Mouse (Mus musculus) liver, embryonic 15.5 days (tissue): ENCODE data around the gene Pcare. TPM values are rescaled to one million over a fixed set of nuclear protein-coding genes. Genes with fewer than 3 reads are reported as not detected.

ENCODE experiments used
- ATAC-seq: fragments of 200-750 bp; cut with Nextera tagmentation; 2 replicates; pipeline ENCODE4 v1.8.0; 2017; ENCODE audit warnings: moderate number of reproducible peaks, mild to moderate bottlenecking, moderate library complexity; ENCODE audit not compliant: insufficient read depth
- H3K27ac ChIP-seq: fragments of 300-500 bp; sonication (generic); replicated peaks from 2 replicates; pipeline ENCODE4 v1.5.1; 2015; ENCODE audit warnings: mild to moderate bottlenecking, inconsistent platforms
- H3K27me3 ChIP-seq: fragments of 300-500 bp; sonication (generic); 2 replicates; pipeline ENCODE4 v1.6.1; 2015; ENCODE audit warnings: mild to moderate bottlenecking, inconsistent platforms
- H3K36me3 ChIP-seq: fragments of 300-500 bp; sonication (generic); replicated peaks from 2 replicates; pipeline ENCODE4 v1.6.1; 2015; ENCODE audit warnings: moderate library complexity, mild to moderate bottlenecking, inconsistent platforms
- H3K4me1 ChIP-seq: fragments of 300-500 bp; sonication (generic); replicated peaks from 2 replicates; pipeline ENCODE4 v1.6.1; 2015; ENCODE audit warnings: inconsistent platforms
- H3K4me2 ChIP-seq: fragments of 300-500 bp; sonication (generic); 2 replicates; pipeline ENCODE4 v1.6.1; 2015; ENCODE audit warnings: moderate library complexity, mild to moderate bottlenecking, inconsistent platforms
- H3K4me3 ChIP-seq: fragments of 300-500 bp; sonication (generic); replicated peaks from 2 replicates; pipeline ENCODE4 v1.5.1; 2015; ENCODE audit warnings: mild to moderate bottlenecking, inconsistent platforms
- H3K9ac ChIP-seq: fragments of 300-500 bp; sonication (generic); 2 replicates; pipeline ENCODE4 v1.6.1; 2015; ENCODE audit warnings: moderate library complexity, mild to moderate bottlenecking, inconsistent platforms
- H3K9me3 ChIP-seq: fragments of 300-500 bp; sonication (generic); replicated peaks from 2 replicates; pipeline ENCODE4 v1.6.1; 2016; ENCODE audit warnings: inconsistent platforms
- WGBS: fragments of 180-500 bp; shearing (Covaris S2); methylation state at CpG from one replicate; pipeline ENCODE4 v1.1.7; 2015; ENCODE audit warnings: mixed read lengths; ENCODE audit not compliant: insufficient replicate concordance; 5-methylcytosine and 5-hydroxymethylcytosine counted together
- polyA plus RNA-seq: library from polyadenylated mRNA; unstranded; fragments of >200 nt; fragmentation: Nextera tagmentation; extraction: Ambion mirVana; gene quantifications from 2 replicates; pipeline ENCODE4 v1.2.1, GENCODE M21; 2015

Pcare gene
- polyA plus RNA-seq, 1 experiment from 2014 or later = not detected

- no peak overlapping the region for H3K27ac ChIP-seq
- H3K9me3 ChIP-seq = no peaks in the 10 kb centered on the region
- no peaks in the 10 kb centered on the region for H3K36me3 ChIP-seq
- H3K4me1 ChIP-seq = no peaks in the 10 kb centered on the region
- no peaks in the 10 kb centered on the region; the same call in 1 of the 2 replicates for H3K27me3 ChIP-seq
- H3K4me2 ChIP-seq = no peak overlapping the region
- no peak overlapping the region for H3K4me3 ChIP-seq
- no peak overlapping the region for H3K9ac ChIP-seq
- WGBS = 71% methylated on average over 5 of the region's 5 CpGs
- no peak for ATAC-seq
These were observed 56.3 kb downstream of the Pcare start for GRCm38 (mm10) chr17:71696396-71696795.

DNA sequence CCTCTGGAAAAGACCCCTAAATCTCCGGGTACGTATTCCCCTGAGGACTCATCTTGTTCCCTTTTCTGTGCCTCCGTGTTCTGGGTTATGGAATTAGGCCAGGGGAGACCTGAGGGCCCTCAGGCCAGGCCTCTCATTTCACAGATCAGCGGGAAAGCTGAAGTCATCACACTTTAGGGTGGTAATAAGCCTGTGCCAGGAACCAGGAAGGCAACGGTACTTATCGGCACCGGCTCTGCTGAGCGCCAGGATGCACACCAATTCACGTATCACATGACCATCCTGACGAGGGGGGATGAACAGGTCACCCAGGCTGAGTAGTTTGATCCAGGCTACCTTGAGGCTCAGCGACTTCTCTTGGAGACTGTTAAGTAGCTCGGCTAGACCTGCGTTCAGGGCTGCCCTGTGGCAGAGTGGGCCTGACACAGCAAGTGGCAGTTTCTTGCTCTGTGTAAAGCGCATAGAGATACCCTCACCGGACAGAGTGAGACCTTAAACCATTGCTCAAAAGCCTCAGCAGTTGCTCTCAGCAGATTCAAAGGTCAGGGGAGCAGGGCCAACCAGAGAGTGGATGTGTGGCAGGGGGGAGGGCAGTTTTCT, 56.9 kb downstream of the Pcare start:
- Histone ChIP-seq H3K4me1 (no peaks in the 10 kb centered on the region), H3K27me3 (no peaks in the 10 kb centered on the region; the same call in 1 of the 2 replicates), H3K36me3 (no peaks in the 10 kb centered on the region), H3K4me2 (no peak overlapping the region), H3K9ac (no peak overlapping the region), H3K27ac (no peak overlapping the region), H3K4me3 (no peak overlapping the region), H3K9me3 (no peaks in the 10 kb centered on the region)
- no peak for ATAC-seq
- 69% methylated on average over 15 of the region's 15 CpGs for WGBS

- Histone ChIP-seq H3K9ac (no peak overlapping the region), H3K4me3 (no peak overlapping the region), H3K4me2 (no peak overlapping the region), H3K4me1 (no peaks in the 10 kb centered on the region), H3K9me3 (no peaks in the 10 kb centered on the region), H3K36me3 (no peaks in the 10 kb centered on the region), H3K27me3 (no peaks in the 10 kb centered on the region; the same call in 1 of the 2 replicates), H3K27ac (no peak overlapping the region)
- ATAC-seq = no peak
- 74% methylated on average over 8 of the region's 8 CpGs for WGBS
These were observed 57.5 kb downstream of the Pcare start for GRCm38 (mm10) chr17:71695151-71695550.

GRCm38 (mm10) chr17:71693780-71694179, 58.9 kb downstream of the Pcare start:
- 44% methylated on average over 8 of the region's 8 CpGs for WGBS
- H3K27ac ChIP-seq = no peak overlapping the region
- H3K4me3 ChIP-seq = no peak overlapping the region

More at GRCm38 (mm10) chr17:71693780-71694179, 58.9 kb downstream of the Pcare start:
- no peaks in the 10 kb centered on the region for H3K36me3 ChIP-seq
- no peak for ATAC-seq
- H3K27me3 ChIP-seq = no peaks in the 10 kb centered on the region; the same call in 1 of the 2 replicates
- no peak overlapping the region for H3K4me2 ChIP-seq
- H3K9me3 ChIP-seq = no peaks in the 10 kb centered on the region
- no peak overlapping the region for H3K9ac ChIP-seq
- H3K4me1 ChIP-seq = no peaks in the 10 kb centered on the region

Other genes starting within 250 kb of the Pcare start
- gene Ndc80, start 226.0 kb downstream of the Pcare start, polyA plus RNA-seq = 31.5 and 32.2 TPM in 2 replicates
- gene Spdya, start 200.8 kb downstream of the Pcare start, polyA plus RNA-seq = 0.17 and 0.32 TPM in 2 replicates
- 32.9 and 33.3 TPM in 2 replicates for gene Wdr43, start 137.0 kb downstream of the Pcare start, polyA plus RNA-seq
- 0.16 TPM in 1 of 2 replicates, not detected in the other for gene Togaram2, start 79.6 kb downstream of the Pcare start, polyA plus RNA-seq
- 0.36 and 0.46 TPM in 2 replicates for gene Clip4, start 15.6 kb upstream of the Pcare start, polyA plus RNA-seq